Mouse (Mus musculus): Measurements from ENCODE around the gene Kalrn. TPM values are rescaled to one million over a fixed set of nuclear protein-coding genes. Genes with fewer than 3 reads are reported as not detected.

The Kalrn gene
- total and polyA plus RNA-seq, 2 experiments from 2014 or later: 19.4 to 44.5 TPM

DNA sequence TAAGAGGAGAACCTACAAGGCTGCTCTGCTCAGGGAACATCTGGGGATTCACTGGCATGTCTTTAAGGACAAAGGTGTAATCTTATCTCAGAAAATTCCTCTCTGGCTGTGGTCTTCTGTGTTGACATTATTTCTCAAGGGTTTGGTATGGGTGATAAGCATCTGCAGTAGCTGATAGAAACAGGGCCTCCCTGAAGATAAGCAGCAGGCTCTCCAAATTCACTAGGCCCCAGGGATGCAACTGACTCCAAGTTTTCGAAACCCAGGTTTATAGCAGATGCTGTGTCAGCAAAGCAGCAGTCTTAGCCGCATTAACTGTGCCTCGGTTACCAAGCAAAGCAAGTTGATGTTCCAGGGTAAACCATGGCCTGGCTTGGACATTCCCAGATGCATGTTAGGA lies 514.7 kb downstream of the Kalrn start:
- Histone ChIP-seq H3K27ac (ENCODE audit: low read depth) (peak overlapping the region; percentile 50; the same call in 1 of the 2 replicates), H3K4me3 (ENCODE audit: low read depth, low read length) (no peak overlapping the region), H3K4me2 (ENCODE audit: low read depth, low read length) (no peak overlapping the region), H3K9ac (replicated peaks; ENCODE audit: low read depth, low read length) (no peak overlapping the region), H3K36me3 (replicated peaks; ENCODE audit: control insufficient read depth, insufficient read depth, low read length) (peaks cover 8% of the 10 kb centered on the region; the same call in 1 of the 2 replicates), H3K4me1 (ENCODE audit: control insufficient read depth, insufficient read depth) (peaks cover 26% of the 10 kb centered on the region), H3K9me3 (replicated peaks; ENCODE audit: control insufficient read depth, low read length) (no peaks in the 10 kb centered on the region), H3K27me3 (ENCODE audit: control insufficient read depth, insufficient read depth, low read length) (no peaks in the 10 kb centered on the region)
- ATAC-seq (ENCODE audit: insufficient read depth, low read depth): no peak
- no peak for DNase-seq (ENCODE audit: low spot score)
- TF ChIP-seq EP300 (IDR thresholded peaks at IDR 0.05; ENCODE audit: low read depth) (no peak), CTCF (IDR thresholded peaks at IDR 0.05; ENCODE audit: low read depth) (no peak)
- WGBS: 33% methylated on average over 3 of the region's 3 CpGs

DNA sequence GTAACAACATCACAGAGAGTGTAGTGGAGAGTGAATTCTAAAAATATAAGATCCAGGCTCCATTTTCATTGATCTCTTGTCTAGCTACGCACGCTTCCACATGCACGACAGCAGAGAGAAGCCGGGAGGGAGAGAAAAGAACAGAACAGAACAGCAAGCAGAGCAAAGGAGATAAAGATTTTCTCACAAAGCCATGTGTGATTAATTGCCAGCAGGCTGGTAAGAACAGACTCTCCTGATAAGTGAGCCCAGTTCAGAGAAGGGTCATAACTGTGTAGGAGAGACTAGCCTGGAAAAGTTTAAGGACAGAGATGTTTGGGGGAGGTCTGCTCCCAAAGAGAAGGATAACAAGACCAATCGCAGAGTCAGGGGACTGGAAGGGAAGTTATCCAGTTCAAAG lies 515.9 kb downstream of the Kalrn start:
- H3K27me3 ChIP-seq (ENCODE audit: control insufficient read depth, insufficient read depth, low read length): no peaks in the 10 kb centered on the region
- H3K9me3 ChIP-seq (replicated peaks; ENCODE audit: control insufficient read depth, low read length): no peaks in the 10 kb centered on the region
- H3K36me3 ChIP-seq (replicated peaks; ENCODE audit: control insufficient read depth, insufficient read depth, low read length): peaks cover 20% of the 10 kb centered on the region
- TF ChIP-seq CTCF (IDR thresholded peaks at IDR 0.05; ENCODE audit: low read depth): no peak
- TF ChIP-seq EP300 (IDR thresholded peaks at IDR 0.05; ENCODE audit: low read depth): no peak
- peak overlapping the region; percentile 50 for H3K27ac ChIP-seq (ENCODE audit: low read depth)
- ATAC-seq (ENCODE audit: insufficient read depth, low read depth) (no peak), DNase-seq (ENCODE audit: low spot score) (no peak)
- H3K4me1 ChIP-seq (ENCODE audit: control insufficient read depth, insufficient read depth): peaks cover 26% of the 10 kb centered on the region
- H3K4me2 ChIP-seq (ENCODE audit: low read depth, low read length): peak overlapping the region; percentile 2; the same call in 1 of the 2 replicates
- no peak overlapping the region for H3K9ac ChIP-seq (replicated peaks; ENCODE audit: low read depth, low read length)
- 28% methylated on average over 5 of the region's 5 CpGs for WGBS
- H3K4me3 ChIP-seq (ENCODE audit: low read depth, low read length): no peak overlapping the region

DNA sequence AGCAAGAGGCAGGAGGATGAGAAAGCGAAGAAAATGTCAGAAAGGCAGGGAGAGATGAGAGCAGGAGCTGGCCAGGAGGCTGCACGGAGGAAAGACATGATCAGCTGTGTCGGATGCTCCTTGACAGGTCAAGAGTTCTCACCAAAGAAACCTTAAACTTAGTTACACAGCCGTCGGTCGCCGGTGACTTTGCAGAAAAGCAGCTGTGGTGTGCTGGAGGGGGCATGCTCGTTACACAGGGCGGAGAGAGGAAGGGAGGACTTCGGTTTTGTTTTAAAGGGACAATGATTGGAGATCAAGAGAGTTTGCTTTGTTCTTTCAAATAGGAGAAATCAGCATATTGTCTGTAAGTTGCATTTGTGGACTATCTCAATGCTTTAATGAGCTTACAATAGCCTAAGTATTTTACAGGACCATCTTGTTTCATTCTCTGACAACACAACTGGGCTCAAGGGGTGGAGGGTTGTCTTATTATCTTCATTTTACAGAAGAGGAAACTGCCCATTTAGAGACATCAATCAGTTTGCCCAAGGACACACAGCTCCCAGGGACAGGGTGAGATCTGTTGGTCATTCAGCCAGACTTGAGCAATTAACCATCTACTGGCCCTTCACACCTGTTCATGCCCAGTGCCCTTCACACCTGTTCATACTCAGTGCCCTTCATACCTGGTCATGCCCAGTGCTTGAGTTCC lies 516.8 kb downstream of the Kalrn start:
- TF ChIP-seq EP300 (IDR thresholded peaks at IDR 0.05; ENCODE audit: low read depth) (no peak), CTCF (IDR thresholded peaks at IDR 0.05; ENCODE audit: low read depth) (no peak)
- Histone ChIP-seq H3K9ac (replicated peaks; ENCODE audit: low read depth, low read length) (no peak overlapping the region), H3K4me3 (ENCODE audit: low read depth, low read length) (no peak overlapping the region), H3K36me3 (replicated peaks; ENCODE audit: control insufficient read depth, insufficient read depth, low read length) (peaks cover 24% of the 10 kb centered on the region), H3K4me1 (ENCODE audit: control insufficient read depth, insufficient read depth) (peaks cover 26% of the 10 kb centered on the region), H3K9me3 (replicated peaks; ENCODE audit: control insufficient read depth, low read length) (no peaks in the 10 kb centered on the region), H3K27me3 (ENCODE audit: control insufficient read depth, insufficient read depth, low read length) (no peaks in the 10 kb centered on the region), H3K4me2 (ENCODE audit: low read depth, low read length) (no peak overlapping the region), H3K27ac (ENCODE audit: low read depth) (no peak overlapping the region)
- no peak for DNase-seq (ENCODE audit: low spot score)
- ATAC-seq (ENCODE audit: insufficient read depth, low read depth): no peak
- WGBS: 44% methylated on average over 10 of the region's 10 CpGs

DNA sequence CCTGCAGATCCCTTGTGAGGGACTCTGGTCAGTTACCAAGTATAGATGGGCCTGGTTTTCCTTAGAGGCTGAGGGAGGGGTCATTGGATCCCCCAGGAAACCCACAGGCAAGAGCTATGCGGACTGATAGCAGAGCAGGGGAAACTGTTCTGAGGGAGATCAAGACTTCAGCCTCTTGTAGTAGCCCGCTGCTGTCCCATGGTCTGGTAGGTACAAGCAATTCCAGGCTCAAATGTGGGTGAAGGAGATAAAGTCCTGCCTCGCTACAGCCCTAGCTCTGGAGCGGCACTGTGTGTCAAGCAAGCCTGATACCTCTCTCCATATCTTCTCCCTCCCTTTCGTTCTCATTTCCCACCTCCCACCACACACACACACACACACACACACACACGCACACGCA lies 523.2 kb downstream of the Kalrn start:
- H3K27ac ChIP-seq (ENCODE audit: low read depth): 0 out of 2 replicates have a peak overlapping the region, but pooled peaks have one; percentile 30
- peaks cover 33% of the 10 kb centered on the region for H3K36me3 ChIP-seq (replicated peaks; ENCODE audit: control insufficient read depth, insufficient read depth, low read length)
- DNase-seq (ENCODE audit: low spot score): no peak
- ATAC-seq (ENCODE audit: insufficient read depth, low read depth): 0 out of 2 replicates have a peak, but pooled peaks have one; percentile 11
- no peak overlapping the region for H3K9ac ChIP-seq (replicated peaks; ENCODE audit: low read depth, low read length)
- H3K4me2 ChIP-seq (ENCODE audit: low read depth, low read length): no peak overlapping the region
- no peaks in the 10 kb centered on the region for H3K4me1 ChIP-seq (ENCODE audit: control insufficient read depth, insufficient read depth)
- no peak for TF ChIP-seq EP300 (IDR thresholded peaks at IDR 0.05; ENCODE audit: low read depth)
- H3K27me3 ChIP-seq (ENCODE audit: control insufficient read depth, insufficient read depth, low read length): no peaks in the 10 kb centered on the region
- no peak overlapping the region for H3K4me3 ChIP-seq (ENCODE audit: low read depth, low read length)
- WGBS: 43% methylated on average over 7 of the region's 7 CpGs
- no peaks in the 10 kb centered on the region for H3K9me3 ChIP-seq (replicated peaks; ENCODE audit: control insufficient read depth, low read length)

DNA sequence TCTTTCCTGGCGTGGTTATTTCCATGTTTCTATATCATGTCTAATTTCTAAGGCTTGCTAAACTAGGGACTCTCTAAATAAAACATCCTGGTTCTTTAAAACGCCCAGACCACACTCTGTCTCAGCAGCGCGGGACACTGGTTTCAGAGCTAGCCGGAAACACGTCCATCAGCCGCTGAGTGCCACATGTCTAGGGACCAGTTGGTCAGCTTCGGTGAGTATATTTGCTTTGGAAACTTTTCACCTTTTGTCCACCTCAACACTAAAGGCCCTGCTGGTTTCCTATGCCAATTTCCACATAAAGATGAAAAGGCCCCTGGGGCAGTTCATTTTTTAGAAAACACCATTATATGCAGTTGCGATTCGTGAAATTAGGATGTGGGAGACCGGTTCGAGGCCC lies 524.0 kb downstream of the Kalrn start:
- no peaks in the 10 kb centered on the region for H3K27me3 ChIP-seq (ENCODE audit: control insufficient read depth, insufficient read depth, low read length)

DNA sequence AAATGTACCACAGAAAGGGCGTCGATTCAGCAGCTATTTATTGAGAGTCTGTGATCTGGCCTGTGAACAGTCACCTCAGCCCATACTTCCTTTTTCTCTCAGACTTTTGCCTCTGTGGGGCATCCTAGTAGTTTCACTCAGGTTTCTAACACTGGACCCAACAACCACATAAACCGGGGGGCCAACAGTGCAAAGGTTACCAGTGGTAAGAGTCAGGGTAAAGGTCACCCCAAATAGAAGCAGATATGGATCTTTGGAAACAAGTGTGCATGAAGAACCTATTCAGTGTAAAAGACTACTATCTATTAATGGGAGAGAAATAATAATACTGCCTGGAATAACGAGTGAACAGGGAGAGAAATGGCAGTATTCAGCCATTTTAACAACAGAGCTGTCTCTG lies 525.1 kb downstream of the Kalrn start:
- ATAC-seq (ENCODE audit: insufficient read depth, low read depth) (no peak), DNase-seq (ENCODE audit: low spot score) (no peak)
- H3K27me3 ChIP-seq (ENCODE audit: control insufficient read depth, insufficient read depth, low read length): no peaks in the 10 kb centered on the region
- no peak overlapping the region for H3K27ac ChIP-seq (ENCODE audit: low read depth)
- H3K4me2 ChIP-seq (ENCODE audit: low read depth, low read length): no peak overlapping the region
- whole genome bisulfite sequencing: 90% methylated on average over 4 of the region's 4 CpGs
- H3K36me3 ChIP-seq (replicated peaks; ENCODE audit: control insufficient read depth, insufficient read depth, low read length): peaks cover 26% of the 10 kb centered on the region
- no peak overlapping the region for H3K9ac ChIP-seq (replicated peaks; ENCODE audit: low read depth, low read length)
- TF ChIP-seq EP300 (IDR thresholded peaks at IDR 0.05; ENCODE audit: low read depth): no peak
- TF ChIP-seq CTCF (IDR thresholded peaks at IDR 0.05; ENCODE audit: low read depth): no peak
- H3K9me3 ChIP-seq (replicated peaks; ENCODE audit: control insufficient read depth, low read length): no peaks in the 10 kb centered on the region
- no peaks in the 10 kb centered on the region for H3K4me1 ChIP-seq (ENCODE audit: control insufficient read depth, insufficient read depth)
- no peak overlapping the region for H3K4me3 ChIP-seq (ENCODE audit: low read depth, low read length)

More for the DNA sequence above, 524.0 kb downstream of the Kalrn start:
- DNase-seq (ENCODE audit: low spot score) (no peak), ATAC-seq (ENCODE audit: insufficient read depth, low read depth) (no peak)
- no peak overlapping the region for H3K4me2 ChIP-seq (ENCODE audit: low read depth, low read length)
- H3K36me3 ChIP-seq (replicated peaks; ENCODE audit: control insufficient read depth, insufficient read depth, low read length): peaks cover 36% of the 10 kb centered on the region
- H3K4me1 ChIP-seq (ENCODE audit: control insufficient read depth, insufficient read depth): no peaks in the 10 kb centered on the region
- H3K27ac ChIP-seq (ENCODE audit: low read depth): no peak overlapping the region
- H3K4me3 ChIP-seq (ENCODE audit: low read depth, low read length): no peak overlapping the region
- WGBS: 90% methylated on average over 12 of the region's 12 CpGs
- no peak overlapping the region for H3K9ac ChIP-seq (replicated peaks; ENCODE audit: low read depth, low read length)
- TF ChIP-seq CTCF (IDR thresholded peaks at IDR 0.05; ENCODE audit: low read depth): no peak
- no peak for TF ChIP-seq EP300 (IDR thresholded peaks at IDR 0.05; ENCODE audit: low read depth)
- H3K9me3 ChIP-seq (replicated peaks; ENCODE audit: control insufficient read depth, low read length): no peaks in the 10 kb centered on the region

Measured in heart, postnatal 0 days (tissue).